Mouse (Mus musculus) intestine, embryonic 16.5 days (tissue): ENCODE measurements around the gene Iqgap1. TPM values are rescaled to one million over a fixed set of nuclear protein-coding genes. Genes with fewer than 3 reads are reported as not detected.

ENCODE experiments used
- ATAC-seq: fragments of 200-750 bp; cut with Nextera tagmentation; 2 replicates; pipeline ENCODE4 v1.8.0; 2017; ENCODE audit warnings: moderate TSS enrichment, moderate library complexity
- H3K27ac ChIP-seq: fragments of 300-500 bp; sonication (generic); 2 replicates; pipeline ENCODE4 v1.5.1; 2014; ENCODE audit warnings: mild to moderate bottlenecking, low read length
- H3K27me3 ChIP-seq: fragments of 300-500 bp; sonication (generic); replicated peaks from 2 replicates; pipeline ENCODE4 v1.6.1; 2014; ENCODE audit warnings: low read length, control low read depth, mixed read lengths; ENCODE audit not compliant: control insufficient read depth, insufficient read depth
- H3K36me3 ChIP-seq: fragments of 300-500 bp; sonication (generic); 2 replicates; pipeline ENCODE4 v1.6.1; 2014; ENCODE audit warnings: low read length, control low read depth; ENCODE audit not compliant: control insufficient read depth, insufficient read depth
- H3K4me1 ChIP-seq: fragments of 300-500 bp; sonication (generic); 2 replicates; pipeline ENCODE4 v1.6.1; 2014; ENCODE audit warnings: low read length, control low read depth, mixed read lengths; ENCODE audit not compliant: control insufficient read depth, insufficient read depth
- H3K4me2 ChIP-seq: fragments of 300-500 bp; sonication (generic); 2 replicates; pipeline ENCODE4 v1.6.1; 2014; ENCODE audit warnings: low read depth, low read length, control low read depth
- H3K4me3 ChIP-seq: fragments of 300-500 bp; sonication (generic); 2 replicates; pipeline ENCODE4 v1.5.1; 2014; ENCODE audit warnings: mild to moderate bottlenecking, low read length
- H3K9ac ChIP-seq: fragments of 300-500 bp; sonication (generic); 2 replicates; pipeline ENCODE4 v1.6.1; 2014; ENCODE audit warnings: low read depth, low read length
- H3K9me3 ChIP-seq: fragments of 300-500 bp; sonication (generic); 2 replicates; pipeline ENCODE4 v1.6.1; 2016; ENCODE audit warnings: low read length, control low read depth; ENCODE audit not compliant: control insufficient read depth
- WGBS: fragments of 180-500 bp; shearing (Covaris S2); extraction: QIAGEN DNeasy Blood & Tissue Kit; methylation state at CpG from one replicate; pipeline ENCODE4 v1.1.7; 2014; 5-methylcytosine and 5-hydroxymethylcytosine counted together
- polyA plus RNA-seq: library from polyadenylated mRNA; unstranded; fragments of >200 nt; fragmentation: Nextera tagmentation; extraction: Ambion mirVana; gene quantifications from 2 replicates; pipeline ENCODE4 v1.2.1, GENCODE M21; 2015

Gene Iqgap1
- polyA plus RNA-seq, 1 experiment from 2014 or later = 64.3 TPM

DNA sequence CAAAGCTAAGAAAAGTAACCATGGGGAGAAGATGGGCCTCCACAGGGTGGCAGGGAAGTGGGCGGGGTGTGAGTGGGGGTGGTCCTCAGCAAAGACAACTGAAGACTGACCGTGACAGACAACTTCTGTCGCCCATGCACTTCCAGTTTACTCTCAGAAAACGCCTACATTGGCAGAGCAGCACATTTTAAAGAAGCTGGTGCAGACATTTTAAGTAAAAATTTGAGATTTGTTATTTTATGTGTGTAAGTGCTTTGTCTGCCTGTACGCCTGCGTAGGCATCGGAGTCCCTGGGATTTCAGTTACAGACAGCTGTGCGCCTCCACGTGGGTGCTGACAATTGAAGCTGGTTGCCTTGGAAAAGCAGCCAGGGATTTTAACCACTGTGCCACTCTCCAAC is 104.7 kb downstream of the Iqgap1 start:
- 60% methylated on average over 9 of the region's 9 CpGs for WGBS
- Histone ChIP-seq H3K27ac (no peak overlapping the region), H3K36me3 (peaks cover 22% of the 10 kb centered on the region)

DNA sequence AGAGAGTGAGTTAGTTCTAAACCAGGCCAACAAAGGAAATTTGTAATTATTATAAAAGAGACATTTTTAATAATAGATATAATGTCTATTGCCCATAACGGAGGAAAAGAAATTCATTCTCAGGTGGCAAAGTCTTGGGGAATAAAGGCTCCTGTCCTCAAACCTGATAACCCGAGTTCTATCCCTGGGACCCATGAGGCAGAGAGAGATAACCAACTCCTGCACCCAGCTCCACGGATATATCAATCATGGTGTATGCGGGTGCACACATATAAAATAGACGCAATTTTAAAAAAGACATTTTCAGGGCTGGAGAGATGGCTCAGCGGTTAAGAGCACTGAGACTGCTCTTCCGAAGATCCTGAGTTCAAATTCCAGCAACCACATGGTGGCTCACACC is 106.2 kb downstream of the Iqgap1 start:
- no peaks in the 10 kb centered on the region for H3K9me3 ChIP-seq
- peaks cover 22% of the 10 kb centered on the region for H3K36me3 ChIP-seq
- H3K4me3 ChIP-seq = no peak overlapping the region
- H3K27me3 ChIP-seq = no peaks in the 10 kb centered on the region
- no peak overlapping the region for H3K4me2 ChIP-seq
- H3K27ac ChIP-seq = no peak overlapping the region
- ATAC-seq = no peak
- WGBS = 96% methylated on average over 7 of the region's 7 CpGs
- no peak overlapping the region for H3K9ac ChIP-seq
- H3K4me1 ChIP-seq = no peaks in the 10 kb centered on the region

More for the DNA sequence above, 104.7 kb downstream of the Iqgap1 start:
- Histone ChIP-seq H3K4me2 (no peak overlapping the region), H3K9me3 (no peaks in the 10 kb centered on the region), H3K4me3 (no peak overlapping the region), H3K27me3 (no peaks in the 10 kb centered on the region), H3K9ac (no peak overlapping the region), H3K4me1 (no peaks in the 10 kb centered on the region)
- no peak for ATAC-seq

DNA sequence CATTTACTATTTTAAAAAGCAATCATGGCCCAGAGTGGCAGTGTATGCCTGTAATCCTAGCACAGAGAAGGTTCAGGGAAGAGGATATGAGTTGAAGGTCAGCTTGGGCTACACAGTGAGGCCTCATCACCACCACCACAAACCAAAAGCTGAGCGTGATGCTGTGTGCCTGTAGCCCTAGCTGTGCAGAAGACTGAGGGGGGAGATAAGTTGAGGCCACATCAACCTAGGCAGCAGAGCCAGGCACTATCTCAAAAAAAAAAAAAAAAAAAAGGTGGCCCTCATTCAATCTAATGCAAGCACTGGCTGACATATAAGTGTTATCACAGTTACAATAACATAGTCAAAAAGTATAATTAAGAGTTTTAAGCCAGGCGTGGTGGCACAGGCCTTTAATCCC is 106.7 kb downstream of the Iqgap1 start:
- Histone ChIP-seq H3K36me3 (peaks cover 22% of the 10 kb centered on the region), H3K9me3 (no peaks in the 10 kb centered on the region), H3K27ac (no peak overlapping the region), H3K4me1 (no peaks in the 10 kb centered on the region), H3K9ac (no peak overlapping the region), H3K27me3 (no peaks in the 10 kb centered on the region), H3K4me2 (no peak overlapping the region), H3K4me3 (no peak overlapping the region)
- no peak for ATAC-seq
- 91% methylated on average over 2 of the region's 2 CpGs for WGBS

DNA sequence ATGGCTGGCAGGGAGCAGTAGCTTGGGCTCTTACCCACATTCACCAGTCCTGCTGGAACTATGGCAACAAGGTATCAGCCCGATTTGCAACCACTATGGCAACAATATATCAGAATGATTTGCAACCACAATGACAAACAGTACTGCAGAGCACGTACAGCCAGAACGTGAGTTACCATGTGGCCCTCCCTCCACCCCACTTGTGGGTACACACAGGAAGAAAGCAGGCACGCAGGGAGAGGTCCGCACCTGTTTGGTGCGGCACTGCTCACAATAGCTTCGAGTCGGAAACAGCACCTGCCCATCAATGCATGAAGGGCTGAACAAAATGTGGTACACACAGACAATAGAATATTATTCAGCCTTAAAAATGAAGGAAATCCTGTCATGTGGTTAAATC is 107.3 kb downstream of the Iqgap1 start:
- no peak for ATAC-seq
- Histone ChIP-seq H3K9ac (no peak overlapping the region), H3K9me3 (no peaks in the 10 kb centered on the region), H3K4me1 (no peaks in the 10 kb centered on the region), H3K4me2 (no peak overlapping the region), H3K4me3 (no peak overlapping the region), H3K36me3 (peaks cover 17% of the 10 kb centered on the region), H3K27ac (no peak overlapping the region), H3K27me3 (no peaks in the 10 kb centered on the region)
- 88% methylated on average over 8 of the region's 8 CpGs for WGBS

DNA sequence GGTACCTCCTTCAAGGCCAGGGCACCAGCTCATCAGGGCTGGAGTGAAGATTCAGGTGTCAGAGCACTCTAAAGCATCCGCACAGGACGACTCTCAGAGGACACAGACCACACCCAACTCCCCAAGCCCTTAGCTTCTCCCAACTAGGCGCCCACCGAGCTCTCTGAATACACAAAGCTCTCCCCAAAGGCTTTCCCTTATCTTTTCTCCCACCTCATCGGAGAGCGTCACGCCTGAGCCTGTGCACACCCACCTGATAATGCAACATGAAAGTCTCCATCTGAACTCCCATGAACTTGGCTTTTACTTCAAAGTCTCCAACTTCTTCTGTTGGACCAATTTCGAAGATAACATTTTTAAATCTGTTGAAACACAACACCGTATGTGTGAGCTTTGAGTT is 109.0 kb downstream of the Iqgap1 start:
- H3K4me2 ChIP-seq = no peak overlapping the region
- peaks cover 13% of the 10 kb centered on the region for H3K36me3 ChIP-seq
- H3K9ac ChIP-seq = no peak overlapping the region
- WGBS = 76% methylated on average over 9 of the region's 9 CpGs
- ATAC-seq = no peak
- no peaks in the 10 kb centered on the region for H3K4me1 ChIP-seq
- no peaks in the 10 kb centered on the region for H3K27me3 ChIP-seq
- H3K9me3 ChIP-seq = no peaks in the 10 kb centered on the region
- no peak overlapping the region for H3K4me3 ChIP-seq
- no peak overlapping the region for H3K27ac ChIP-seq

DNA sequence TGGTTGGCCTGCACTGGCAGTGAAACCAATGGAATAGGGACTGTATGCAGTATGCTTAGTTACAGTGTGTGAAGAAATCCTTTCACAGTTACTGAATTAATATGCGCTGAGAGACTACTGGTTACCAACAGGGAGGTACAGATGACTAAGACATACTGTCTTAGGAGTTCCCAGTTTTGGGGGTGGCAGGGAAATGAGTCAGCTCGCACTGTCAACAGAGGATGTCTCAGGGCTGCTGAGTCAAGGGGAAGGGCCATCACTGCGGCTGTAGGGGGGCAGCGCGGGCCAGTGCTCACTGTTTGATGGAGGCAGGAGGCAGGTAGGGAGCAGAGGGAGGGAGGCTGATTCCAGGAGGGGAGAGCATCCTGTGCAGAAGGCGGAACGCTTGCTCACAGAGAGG is 110.5 kb downstream of the Iqgap1 start:
- Histone ChIP-seq H3K9me3 (no peaks in the 10 kb centered on the region), H3K4me3 (no peak overlapping the region), H3K36me3 (peaks cover 13% of the 10 kb centered on the region), H3K4me1 (no peaks in the 10 kb centered on the region), H3K4me2 (no peak overlapping the region), H3K27me3 (no peaks in the 10 kb centered on the region), H3K27ac (no peak overlapping the region), H3K9ac (no peak overlapping the region)
- WGBS = 92% methylated on average over 7 of the region's 7 CpGs
- no peak for ATAC-seq

DNA sequence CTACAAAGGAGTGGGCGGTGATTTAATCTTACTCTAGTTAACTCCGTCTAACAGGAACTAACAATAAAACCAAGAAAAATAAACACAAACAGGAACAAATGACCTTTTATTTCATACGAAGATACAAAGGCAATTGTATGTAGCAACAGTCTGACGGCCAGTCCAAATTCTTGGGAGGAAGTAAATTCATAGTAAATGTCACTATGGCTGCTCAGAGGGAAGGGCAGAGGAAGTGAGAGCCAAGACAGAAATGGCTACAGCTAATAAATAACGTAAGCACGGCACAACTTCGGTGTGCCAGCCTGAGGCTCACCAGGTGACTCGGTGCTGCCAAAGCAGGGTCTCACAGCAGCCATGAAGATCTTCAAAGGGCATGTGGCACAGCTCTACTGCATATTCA is 114.3 kb downstream of the Iqgap1 start:
- Histone ChIP-seq H3K27me3 (no peaks in the 10 kb centered on the region), H3K9me3 (no peaks in the 10 kb centered on the region), H3K4me1 (no peaks in the 10 kb centered on the region), H3K36me3 (0 out of 2 replicates have a peak, but pooled peaks cover 10% of the 10 kb centered on the region), H3K4me3 (no peak overlapping the region), H3K27ac (no peak overlapping the region), H3K4me2 (no peak overlapping the region), H3K9ac (no peak overlapping the region)
- WGBS = 60% methylated on average over 8 of the region's 8 CpGs
- ATAC-seq = no peak

- Histone ChIP-seq H3K4me2 (no peak overlapping the region), H3K4me1 (no peaks in the 10 kb centered on the region), H3K4me3 (no peak overlapping the region), H3K36me3 (0 out of 2 replicates have a peak, but pooled peaks cover 6% of the 10 kb centered on the region), H3K27ac (no peak overlapping the region), H3K27me3 (no peaks in the 10 kb centered on the region), H3K9ac (no peak overlapping the region), H3K9me3 (no peaks in the 10 kb centered on the region)
- ATAC-seq = no peak
- WGBS = 90% methylated on average over 7 of the region's 7 CpGs
Observed at GRCm38 (mm10) chr7:80710333-80710732, 115.4 kb downstream of the Iqgap1 start.

DNA sequence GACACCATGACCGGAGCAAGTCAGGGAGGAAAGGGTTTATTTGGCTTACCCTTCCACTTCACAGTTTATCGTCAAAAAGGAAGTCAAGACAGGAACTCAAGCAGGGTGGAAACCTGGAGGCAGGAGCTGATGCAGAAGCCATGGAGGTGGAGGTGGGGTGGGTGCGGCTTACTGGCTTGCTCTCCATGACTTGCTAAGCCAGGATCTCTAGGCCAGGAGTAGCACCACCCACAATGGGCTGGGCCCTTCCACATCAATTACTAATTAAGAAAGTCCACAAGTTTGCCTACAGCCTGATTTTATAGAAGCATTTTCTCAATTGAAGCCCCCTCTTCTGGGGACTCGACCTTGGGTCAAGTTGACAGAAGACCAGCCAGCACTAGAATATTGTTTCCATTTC is 121.7 kb downstream of the Iqgap1 start:
- WGBS = 79% methylated on average over 4 of the region's 4 CpGs
- Histone ChIP-seq H3K9me3 (no peaks in the 10 kb centered on the region), H3K36me3 (no peaks in the 10 kb centered on the region), H3K9ac (no peak overlapping the region), H3K27me3 (no peaks in the 10 kb centered on the region), H3K27ac (no peak overlapping the region), H3K4me2 (no peak overlapping the region), H3K4me1 (no peaks in the 10 kb centered on the region), H3K4me3 (no peak overlapping the region)
- no peak for ATAC-seq

- WGBS = 68% methylated on average over 6 of the region's 6 CpGs
- Histone ChIP-seq H3K9ac (no peak overlapping the region), H3K27ac (no peak overlapping the region), H3K4me2 (no peak overlapping the region), H3K27me3 (no peaks in the 10 kb centered on the region), H3K36me3 (no peaks in the 10 kb centered on the region), H3K4me1 (no peaks in the 10 kb centered on the region), H3K9me3 (no peaks in the 10 kb centered on the region), H3K4me3 (no peak overlapping the region)
- no peak for ATAC-seq
Observed at GRCm38 (mm10) chr7:80702510-80702909, 123.3 kb downstream of the Iqgap1 start.
